Mouse (Mus musculus) megakaryocyte, embryonic 14.5 days (primary cell): ENCODE measurements around the gene Rap1a.

Source experiments
- FLI1 ChIP-seq: IDR thresholded peaks from 2 replicates; pipeline ENCODE4 v1.6.1; 2012; ENCODE audit warnings: low read length, inconsistent platforms, mixed read lengths
- GATA1 ChIP-seq: IDR thresholded peaks from 3 replicates; pipeline ENCODE4 v1.6.1; 2012; ENCODE audit warnings: mixed read lengths, low read length, inconsistent platforms, borderline replicate concordance

- TF ChIP-seq GATA1 (no peak), FLI1 (no peak)
Measured at GRCm38 (mm10) chr3:105835875-105836274, 34.7 kb upstream of the Rap1a start.
